Mouse (Mus musculus): ENCODE measurements around the gene Ect2. TPM values are rescaled to one million over a fixed set of nuclear protein-coding genes. Genes with fewer than 3 reads are reported as not detected.

The Ect2 gene
- polyA plus RNA-seq, 1 experiment from 2014 or later: 59.6 TPM

- no peaks in the 10 kb centered on the region for H3K9me3 ChIP-seq
- H3K27me3 ChIP-seq (ENCODE audit: insufficient read depth, poor library complexity, severe bottlenecking): no peaks in the 10 kb centered on the region
- no peak overlapping the region for H3K4me3 ChIP-seq
- no peak for DNase-seq (ENCODE audit: low spot score)
- H3K27ac ChIP-seq: no peak overlapping the region
- 66% methylated on average over 13 of the region's 13 CpGs for WGBS
- H3K4me1 ChIP-seq: no peaks in the 10 kb centered on the region
- H3K36me3 ChIP-seq: peaks cover 9% of the 10 kb centered on the region
Measured at GRCm38 (mm10) chr3:27081229-27082060, 72.2 kb downstream of the Ect2 start.

GRCm38 (mm10) chr3:27080061-27080770, 73.5 kb downstream of the Ect2 start:
- no peaks in the 10 kb centered on the region for H3K4me1 ChIP-seq
- DNase-seq (ENCODE audit: low spot score): no peak
- H3K27me3 ChIP-seq (ENCODE audit: insufficient read depth, poor library complexity, severe bottlenecking): no peaks in the 10 kb centered on the region
- H3K4me3 ChIP-seq: no peak overlapping the region
- H3K27ac ChIP-seq: no peak overlapping the region
- WGBS: 80% methylated on average over 7 of the region's 7 CpGs
- peaks cover 3% of the 10 kb centered on the region; the same call in 1 of the 2 replicates for H3K36me3 ChIP-seq
- no peaks in the 10 kb centered on the region for H3K9me3 ChIP-seq

GRCm38 (mm10) chr3:27073884-27074283, 79.8 kb downstream of the Ect2 start:
- WGBS: 17% methylated on average over 2 of the region's 2 CpGs
- no peaks in the 10 kb centered on the region for H3K36me3 ChIP-seq
- H3K27ac ChIP-seq: no peak overlapping the region
- H3K9me3 ChIP-seq: no peaks in the 10 kb centered on the region
- H3K4me1 ChIP-seq: no peaks in the 10 kb centered on the region
- no peaks in the 10 kb centered on the region for H3K27me3 ChIP-seq (ENCODE audit: insufficient read depth, poor library complexity, severe bottlenecking)
- H3K4me3 ChIP-seq: no peak overlapping the region
- DNase-seq (ENCODE audit: low spot score): no peak

- Histone ChIP-seq H3K27ac (no peak overlapping the region), H3K36me3 (no peaks in the 10 kb centered on the region), H3K27me3 (ENCODE audit: insufficient read depth, poor library complexity, severe bottlenecking) (no peaks in the 10 kb centered on the region), H3K4me1 (no peaks in the 10 kb centered on the region), H3K4me3 (no peak overlapping the region), H3K9me3 (no peaks in the 10 kb centered on the region)
- no peak for DNase-seq (ENCODE audit: low spot score)
- 91% methylated on average over 4 of the region's 4 CpGs for WGBS
Measured at GRCm38 (mm10) chr3:27071706-27072105, 82.0 kb downstream of the Ect2 start.

GRCm38 (mm10) chr3:27070340-27070739, 83.3 kb downstream of the Ect2 start:
- no peaks in the 10 kb centered on the region for H3K36me3 ChIP-seq
- no peaks in the 10 kb centered on the region for H3K27me3 ChIP-seq (ENCODE audit: insufficient read depth, poor library complexity, severe bottlenecking)
- no peak for DNase-seq (ENCODE audit: low spot score)
- WGBS: 89% methylated on average over 9 of the region's 9 CpGs
- H3K4me3 ChIP-seq: no peak overlapping the region
- H3K9me3 ChIP-seq: no peaks in the 10 kb centered on the region
- no peak overlapping the region for H3K27ac ChIP-seq
- no peaks in the 10 kb centered on the region for H3K4me1 ChIP-seq

- H3K27ac ChIP-seq: no peak overlapping the region
- no peaks in the 10 kb centered on the region for H3K9me3 ChIP-seq
- no peaks in the 10 kb centered on the region for H3K36me3 ChIP-seq
- no peaks in the 10 kb centered on the region for H3K27me3 ChIP-seq (ENCODE audit: insufficient read depth, poor library complexity, severe bottlenecking)
- H3K4me3 ChIP-seq: no peak overlapping the region
- no peaks in the 10 kb centered on the region for H3K4me1 ChIP-seq
- DNase-seq (ENCODE audit: low spot score): no peak
Measured at GRCm38 (mm10) chr3:27067206-27067605, 86.5 kb downstream of the Ect2 start.

GRCm38 (mm10) chr3:27064886-27065285, 88.8 kb downstream of the Ect2 start:
- Histone ChIP-seq H3K9me3 (no peaks in the 10 kb centered on the region), H3K36me3 (no peaks in the 10 kb centered on the region), H3K4me3 (no peak overlapping the region), H3K4me1 (no peaks in the 10 kb centered on the region), H3K27me3 (ENCODE audit: insufficient read depth, poor library complexity, severe bottlenecking) (no peaks in the 10 kb centered on the region), H3K27ac (no peak overlapping the region)
- 75% methylated on average over 2 of the region's 2 CpGs for WGBS
- DNase-seq (ENCODE audit: low spot score): no peak

GRCm38 (mm10) chr3:27063399-27064260, 90.0 kb downstream of the Ect2 start:
- WGBS: 81% methylated on average over 11 of the region's 11 CpGs
- DNase-seq (ENCODE audit: low spot score): no peak
- Histone ChIP-seq H3K27me3 (ENCODE audit: insufficient read depth, poor library complexity, severe bottlenecking) (no peaks in the 10 kb centered on the region), H3K9me3 (no peaks in the 10 kb centered on the region), H3K27ac (no peak overlapping the region), H3K4me3 (no peak overlapping the region), H3K36me3 (no peaks in the 10 kb centered on the region), H3K4me1 (no peaks in the 10 kb centered on the region)

GRCm38 (mm10) chr3:27060441-27060840, 93.2 kb downstream of the Ect2 start:
- Histone ChIP-seq H3K27me3 (ENCODE audit: insufficient read depth, poor library complexity, severe bottlenecking) (no peaks in the 10 kb centered on the region), H3K36me3 (no peaks in the 10 kb centered on the region), H3K4me1 (no peaks in the 10 kb centered on the region), H3K27ac (no peak overlapping the region), H3K9me3 (no peaks in the 10 kb centered on the region), H3K4me3 (no peak overlapping the region)
- 87% methylated on average over 12 of the region's 12 CpGs for WGBS
- no peak for DNase-seq (ENCODE audit: low spot score)

- no peaks in the 10 kb centered on the region for H3K4me1 ChIP-seq
- no peaks in the 10 kb centered on the region for H3K27me3 ChIP-seq (ENCODE audit: insufficient read depth, poor library complexity, severe bottlenecking)
- 81% methylated on average over 12 of the region's 12 CpGs for WGBS
- no peaks in the 10 kb centered on the region for H3K36me3 ChIP-seq
- H3K27ac ChIP-seq: no peak overlapping the region
- no peaks in the 10 kb centered on the region for H3K9me3 ChIP-seq
- no peak overlapping the region for H3K4me3 ChIP-seq
- no peak for DNase-seq (ENCODE audit: low spot score)
Measured at GRCm38 (mm10) chr3:27059529-27060322, 94.0 kb downstream of the Ect2 start.

GRCm38 (mm10) chr3:27055471-27055870, 98.2 kb downstream of the Ect2 start:
- H3K27ac ChIP-seq: no peak overlapping the region
- no peaks in the 10 kb centered on the region for H3K9me3 ChIP-seq
- no peak overlapping the region for H3K4me3 ChIP-seq
- WGBS: 77% methylated on average over 3 of the region's 3 CpGs
- no peaks in the 10 kb centered on the region for H3K27me3 ChIP-seq (ENCODE audit: insufficient read depth, poor library complexity, severe bottlenecking)
- H3K4me1 ChIP-seq: no peaks in the 10 kb centered on the region
- peak; percentile 71 for DNase-seq (ENCODE audit: low spot score)
- no peaks in the 10 kb centered on the region for H3K36me3 ChIP-seq

- H3K9me3 ChIP-seq: no peaks in the 10 kb centered on the region
- H3K27ac ChIP-seq: no peak overlapping the region
- no peaks in the 10 kb centered on the region for H3K36me3 ChIP-seq
- no peaks in the 10 kb centered on the region for H3K27me3 ChIP-seq (ENCODE audit: insufficient read depth, poor library complexity, severe bottlenecking)
- no peak for DNase-seq (ENCODE audit: low spot score)
- H3K4me1 ChIP-seq: no peaks in the 10 kb centered on the region
- no peak overlapping the region for H3K4me3 ChIP-seq
- 76% methylated on average over 2 of the region's 2 CpGs for WGBS
Measured at GRCm38 (mm10) chr3:27054766-27055165, 98.9 kb downstream of the Ect2 start.

All from heart, embryonic 10.5 days (tissue).